Mouse (Mus musculus): ENCODE measurements around the gene Apba1. TPM values are rescaled to one million over a fixed set of nuclear protein-coding genes. Genes with fewer than 3 reads are reported as not detected.

Apba1 gene
- polyA plus RNA-seq, 1 experiment from 2014 or later, result 0.52 TPM

DNA sequence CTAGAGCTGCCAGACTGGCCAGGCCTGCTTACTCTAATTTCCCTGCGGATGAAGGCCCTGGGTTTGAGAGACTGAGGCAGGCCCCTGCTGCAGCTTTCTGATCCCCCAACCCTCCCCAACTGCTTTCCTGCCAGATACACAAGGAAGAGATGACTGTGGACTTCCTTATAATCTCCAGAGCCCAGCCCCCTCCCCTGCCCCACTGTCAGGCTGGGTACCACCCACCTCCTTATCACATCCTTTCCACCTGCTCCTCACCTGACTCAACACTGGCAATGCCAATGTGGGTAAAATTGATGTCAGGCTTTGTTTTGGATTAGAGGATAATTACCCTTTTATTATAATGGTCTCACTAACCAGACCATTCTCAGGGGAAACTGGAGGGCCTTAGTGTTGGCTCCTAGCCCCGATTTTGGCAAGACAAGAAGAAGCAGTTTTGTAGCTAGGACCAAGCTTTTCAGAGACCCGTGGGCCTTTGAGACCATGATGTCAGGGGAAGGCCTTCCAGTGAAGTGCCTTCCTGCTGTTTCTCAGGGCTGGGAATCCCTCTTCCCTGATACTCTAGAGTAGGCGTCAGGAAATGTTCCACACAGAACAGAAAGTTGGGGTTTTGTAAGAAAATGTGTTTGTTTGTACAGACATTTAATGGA is 44.7 kb downstream of the Apba1 start:
- DNase-seq (ENCODE audit: low spot score), result no peak

DNA sequence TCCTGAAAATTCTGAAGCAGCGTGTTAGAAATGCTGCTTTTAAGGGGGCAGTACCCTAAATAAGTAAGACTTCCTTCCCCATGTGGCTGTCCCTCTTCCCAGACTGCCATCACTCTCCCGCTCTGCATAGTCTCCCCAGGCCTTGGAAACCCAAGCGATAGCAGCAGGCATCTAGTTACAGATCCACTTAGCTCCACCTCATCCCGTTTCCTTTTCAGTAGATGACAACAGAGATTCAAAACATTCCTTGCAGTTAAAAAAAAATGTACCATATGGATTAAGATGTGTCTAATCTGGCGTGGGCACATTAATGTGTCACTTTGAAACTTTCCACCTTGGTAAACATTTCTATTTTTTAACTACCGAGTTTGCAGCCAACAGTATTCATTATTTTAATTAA is 48.1 kb downstream of the Apba1 start:
- no peak for DNase-seq (ENCODE audit: low spot score)

GRCm38 (mm10) chr19:23807371-23807770 is 48.7 kb downstream of the Apba1 start:
- no peak for DNase-seq (ENCODE audit: low spot score)

- DNase-seq (ENCODE audit: low spot score), result no peak
Measured at GRCm38 (mm10) chr19:23809236-23809635, 50.5 kb downstream of the Apba1 start.

GRCm38 (mm10) chr19:23810512-23810911 is 51.8 kb downstream of the Apba1 start:
- no peak for DNase-seq (ENCODE audit: low spot score)

DNA sequence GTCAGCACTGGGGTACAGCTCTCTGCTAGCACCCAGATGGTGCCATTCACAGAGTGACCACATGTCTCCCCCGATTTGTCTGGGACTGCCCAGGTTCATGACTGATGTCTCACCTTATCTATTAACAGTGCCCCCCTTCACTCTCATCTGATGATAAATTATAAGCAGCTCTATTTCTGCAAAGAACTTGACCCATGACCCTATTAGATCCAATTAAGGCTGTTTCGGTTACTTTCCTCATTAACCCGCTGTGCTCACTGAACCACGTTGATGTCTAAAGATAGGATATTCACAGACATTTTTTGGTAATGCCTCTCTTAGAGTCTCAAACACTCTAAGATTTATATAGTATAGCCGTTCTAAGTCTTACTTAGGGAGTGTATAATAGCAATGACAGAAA is 52.3 kb downstream of the Apba1 start:
- DNase-seq (ENCODE audit: low spot score), result no peak

DNA sequence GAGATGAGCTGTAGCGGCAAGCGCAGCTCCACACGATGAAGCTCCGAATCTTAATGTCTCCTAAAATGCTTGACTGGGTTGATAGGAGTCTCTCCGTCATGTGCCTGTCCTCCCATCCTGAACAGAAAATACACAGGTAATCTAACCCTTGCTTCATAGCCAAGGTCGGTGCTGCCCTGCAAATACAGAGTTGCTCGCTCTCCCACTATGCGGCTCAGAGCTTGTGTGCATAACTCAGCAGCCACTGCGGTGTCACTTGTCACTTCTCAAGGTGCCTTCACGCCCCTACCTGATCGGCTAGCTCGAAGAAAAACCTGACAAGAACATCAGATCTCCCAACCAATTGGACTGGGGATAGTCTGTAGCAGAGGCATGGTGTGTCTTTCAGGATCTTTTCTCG is 58.1 kb downstream of the Apba1 start:
- no peak for DNase-seq (ENCODE audit: low spot score)

GRCm38 (mm10) chr19:23817196-23817595 is 58.5 kb downstream of the Apba1 start:
- DNase-seq (ENCODE audit: low spot score), result no peak

DNA sequence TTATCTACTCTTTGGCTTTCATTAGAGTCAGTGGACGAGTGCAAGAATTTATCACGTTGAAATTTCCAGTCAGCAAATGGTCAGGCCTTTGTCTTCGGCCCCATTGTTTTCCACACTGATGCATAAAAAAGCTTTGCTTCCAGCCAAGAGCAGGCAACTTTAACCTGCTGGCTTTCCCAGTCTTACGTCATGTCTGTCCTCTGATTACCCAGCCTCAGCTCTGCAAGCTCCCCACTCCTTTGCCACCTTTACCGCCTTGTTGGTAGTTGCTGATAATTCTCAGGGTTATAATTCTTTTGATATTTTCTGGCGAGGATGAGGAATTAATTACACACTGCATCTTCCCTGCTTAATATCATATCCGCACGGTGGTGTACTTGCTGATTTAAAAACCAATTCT is 61.2 kb downstream of the Apba1 start:
- no peak for DNase-seq (ENCODE audit: low spot score)

- DNase-seq (ENCODE audit: low spot score), result no peak
Measured at GRCm38 (mm10) chr19:23822497-23822896, 63.8 kb downstream of the Apba1 start.

DNA sequence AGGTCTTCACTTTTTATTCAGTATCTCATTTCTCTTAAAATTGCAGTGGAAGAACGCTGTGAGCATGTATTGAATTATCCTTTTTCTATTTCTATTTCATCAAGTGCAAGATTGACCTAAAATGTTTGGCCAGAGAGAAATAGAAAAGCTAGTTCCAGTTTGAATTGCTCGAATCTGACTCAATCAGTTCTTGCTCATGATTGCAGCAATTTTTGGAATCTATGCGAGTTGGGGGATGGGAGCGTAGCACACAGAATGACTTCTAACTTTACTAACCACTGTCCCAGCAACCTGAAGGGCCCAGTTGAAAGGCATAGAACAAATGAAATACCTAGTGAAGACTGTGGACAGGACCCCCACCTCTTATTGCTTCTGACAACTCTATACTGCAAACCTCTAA is 64.8 kb downstream of the Apba1 start:
- no peak for DNase-seq (ENCODE audit: low spot score)

DNA sequence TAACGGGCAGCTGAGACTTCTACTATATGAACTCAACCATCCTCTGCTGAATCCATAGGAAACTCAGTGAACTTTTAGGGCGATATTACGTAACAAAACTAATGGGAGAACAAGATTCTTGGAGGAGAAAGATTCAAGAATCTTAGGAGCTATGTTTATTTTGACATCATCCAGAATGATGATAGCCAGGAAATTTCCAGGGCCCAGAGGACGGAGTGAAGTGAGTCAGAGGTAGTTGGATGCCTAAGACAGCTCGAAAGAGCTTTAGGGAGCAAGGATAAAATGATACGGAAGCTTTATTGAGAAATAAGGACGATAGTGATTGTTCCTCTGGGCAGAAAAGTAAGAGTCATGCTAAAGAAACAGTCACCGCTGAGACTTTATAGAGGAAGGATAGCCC is 67.6 kb downstream of the Apba1 start:
- DNase-seq (ENCODE audit: low spot score), result no peak

- DNase-seq (ENCODE audit: low spot score), result no peak
Measured at GRCm38 (mm10) chr19:23830761-23831160, 72.1 kb downstream of the Apba1 start.

DNA sequence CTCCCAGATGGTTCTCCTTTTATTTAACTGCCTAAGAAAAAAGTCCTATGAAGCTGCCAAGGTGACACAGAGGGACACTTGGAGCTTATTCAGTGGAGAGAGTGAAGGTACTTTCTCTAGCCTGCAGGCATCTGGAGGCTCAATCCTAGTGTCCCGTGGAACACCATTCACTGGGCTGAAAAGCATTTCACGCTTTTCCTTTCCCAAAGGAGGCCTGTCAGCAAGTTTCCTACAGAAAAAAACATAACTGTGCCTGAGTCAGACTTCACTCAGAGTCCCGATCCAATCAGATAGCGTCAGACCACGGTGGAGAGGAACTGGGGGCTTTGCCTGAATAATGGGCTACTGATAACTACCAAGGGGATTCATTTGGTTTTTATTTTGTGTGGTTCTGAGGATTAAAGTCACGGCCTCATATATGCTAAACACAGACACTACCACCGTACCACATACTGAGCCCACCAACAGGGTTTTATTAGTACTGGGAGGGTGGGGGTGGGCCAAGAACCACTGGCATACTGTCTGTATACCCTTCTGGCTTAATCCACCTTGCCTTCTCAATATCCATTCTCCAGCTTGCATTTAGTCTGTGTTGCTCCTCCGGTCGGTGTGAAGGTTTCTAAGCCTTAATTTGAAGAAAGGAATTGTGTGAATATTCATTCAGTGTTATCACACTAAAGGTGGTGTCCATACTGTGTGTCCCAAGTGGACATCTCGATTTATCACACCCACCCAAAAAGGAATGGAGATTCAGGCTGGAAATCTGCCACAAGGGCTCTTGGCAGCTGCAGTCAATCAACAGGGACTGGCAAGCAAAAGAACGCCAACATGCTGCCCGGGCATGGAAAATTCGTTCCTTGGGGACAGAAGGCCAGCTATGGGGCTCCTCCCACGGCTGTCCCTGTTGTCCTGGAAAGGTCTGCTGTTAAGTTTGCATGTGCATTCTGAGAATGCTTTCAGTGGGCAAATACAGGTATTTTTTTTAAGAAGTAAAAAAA is 75.3 kb downstream of the Apba1 start:
- DNase-seq (ENCODE audit: low spot score), result no peak

DNA sequence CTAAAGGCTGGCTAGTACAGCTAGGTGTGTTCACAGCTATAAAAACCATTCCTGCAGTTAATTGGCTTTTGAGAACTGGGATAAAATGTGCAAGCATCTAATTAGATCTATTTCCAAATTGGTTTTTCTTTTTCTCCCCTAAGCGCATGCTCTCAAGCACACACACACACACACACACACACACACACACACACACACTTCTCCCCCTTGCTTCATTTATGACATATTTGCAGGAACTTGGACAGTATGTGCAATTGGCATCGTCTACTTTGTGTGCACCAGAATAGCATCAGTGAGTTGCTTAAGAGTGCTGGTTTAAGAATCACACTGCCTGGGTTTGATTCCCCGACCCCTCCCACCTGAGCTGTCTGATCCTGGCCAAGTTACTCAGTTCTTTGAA is 76.0 kb downstream of the Apba1 start:
- DNase-seq (ENCODE audit: low spot score), result no peak

GRCm38 (mm10) chr19:23855832-23856231 is 97.1 kb downstream of the Apba1 start:
- DNase-seq (ENCODE audit: low spot score), result no peak

- DNase-seq (ENCODE audit: low spot score), result no peak
Measured at GRCm38 (mm10) chr19:23858091-23858490, 99.4 kb downstream of the Apba1 start.

DNA sequence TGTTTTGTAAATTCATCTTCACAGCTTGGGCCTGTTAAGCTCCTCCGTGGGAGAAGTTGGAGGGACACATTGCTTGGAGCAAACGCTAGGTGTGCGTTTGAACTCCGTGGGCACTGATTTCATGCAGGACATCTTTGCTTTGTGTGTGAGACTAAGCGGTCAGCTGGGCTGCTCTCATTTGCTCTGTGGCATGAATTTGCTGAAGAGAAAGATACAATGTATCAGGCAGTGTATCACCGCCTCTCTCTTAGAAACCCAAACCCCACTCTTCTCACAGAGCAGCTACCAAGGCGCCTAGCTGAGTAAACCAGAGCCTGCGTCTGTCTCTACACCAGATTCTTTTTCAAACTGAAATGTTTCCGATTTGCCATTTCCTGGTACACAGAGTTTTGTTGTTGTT is 100.1 kb downstream of the Apba1 start:
- DNase-seq (ENCODE audit: low spot score), result no peak

DNA sequence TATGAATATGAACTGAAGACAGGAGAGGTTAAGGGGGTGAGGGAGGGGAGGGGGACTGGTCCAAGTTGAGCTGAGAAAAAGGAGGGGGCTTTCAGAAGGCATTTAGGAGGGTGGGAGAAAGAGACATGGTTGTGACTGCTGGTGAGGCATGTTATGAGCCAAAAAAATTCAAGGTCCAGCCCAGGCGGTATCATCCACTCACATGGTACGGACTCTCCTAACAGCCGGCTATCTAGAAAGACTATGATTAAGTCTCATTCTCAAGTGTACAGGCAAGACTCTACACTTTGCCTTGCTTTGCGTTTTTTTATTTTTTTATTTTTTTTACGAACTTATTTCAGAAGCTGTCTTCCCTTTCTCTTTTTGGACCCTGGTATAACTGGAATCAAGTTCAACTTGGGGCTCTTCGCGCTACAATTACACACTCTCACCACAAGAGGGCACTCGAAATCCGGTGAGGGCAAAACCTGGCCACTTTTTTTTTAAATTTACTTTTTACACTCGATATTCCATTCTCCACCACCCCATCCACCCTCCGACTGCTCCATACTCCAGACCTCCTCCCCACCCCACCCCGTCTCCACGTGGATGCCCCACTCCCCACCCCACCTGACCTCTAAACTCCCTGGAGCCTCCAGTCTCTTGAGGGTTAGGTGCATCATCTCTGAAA is 101.6 kb downstream of the Apba1 start:
- peak; percentile 23 for DNase-seq (ENCODE audit: low spot score)

DNA sequence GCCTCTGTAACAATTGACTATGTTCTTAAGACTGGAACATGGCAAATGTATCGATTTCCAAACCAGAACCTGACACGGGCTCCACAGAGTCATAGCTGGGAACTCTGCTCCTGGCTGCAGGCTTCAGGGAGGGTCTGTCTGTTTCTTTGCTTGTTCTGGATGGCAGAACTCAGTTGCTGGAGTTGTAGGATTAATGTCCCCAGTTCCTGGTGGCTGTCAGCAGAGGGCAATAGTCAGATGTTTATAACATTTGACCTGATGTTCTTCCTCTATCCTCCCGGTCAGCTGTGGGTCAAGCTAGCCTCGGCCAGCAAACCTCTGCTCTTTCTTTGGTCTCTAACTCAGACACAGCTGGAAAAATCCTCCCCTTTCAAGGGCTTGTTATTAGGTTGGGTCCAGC is 104.0 kb downstream of the Apba1 start:
- DNase-seq (ENCODE audit: low spot score), result no peak

DNA sequence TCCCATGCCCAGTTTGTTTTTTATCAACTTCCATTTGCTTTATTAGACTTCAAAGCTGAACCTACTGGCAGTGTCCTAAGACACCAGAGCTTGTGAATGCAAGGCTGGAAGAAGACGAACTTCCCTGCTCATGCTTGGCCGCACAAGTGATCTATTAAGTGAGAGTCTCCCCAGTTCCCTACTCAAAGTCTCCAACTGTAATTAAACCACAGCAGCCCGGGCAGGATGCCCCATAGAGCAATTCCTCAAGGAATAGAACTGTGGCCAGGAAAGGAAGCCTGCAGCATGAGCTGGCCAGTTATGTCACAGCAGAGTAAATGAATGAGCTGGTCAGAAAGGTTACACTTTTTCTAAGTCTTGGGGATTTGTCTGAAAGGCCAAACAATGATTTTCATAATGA is 105.3 kb downstream of the Apba1 start:
- no peak for DNase-seq (ENCODE audit: low spot score)

DNA sequence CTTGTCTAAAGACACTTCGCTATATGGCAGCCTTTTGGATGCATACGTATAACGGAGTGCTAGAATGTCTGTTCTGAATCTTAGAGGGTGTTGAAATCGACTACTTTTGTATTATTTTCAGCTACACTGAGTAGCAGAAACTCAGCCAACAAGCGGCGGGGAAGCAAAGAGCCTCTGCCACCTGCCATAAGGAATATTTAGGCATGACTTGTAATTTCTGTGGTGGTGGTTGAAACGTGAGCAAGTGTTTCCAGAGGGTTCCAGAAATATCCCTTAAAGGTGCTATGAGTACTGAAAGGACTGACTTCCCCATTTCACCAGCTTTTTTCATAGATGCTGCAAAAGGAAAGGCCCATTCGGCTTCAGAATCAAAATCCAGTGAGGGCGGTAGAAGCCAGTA is 107.4 kb downstream of the Apba1 start:
- no peak for DNase-seq (ENCODE audit: low spot score)
